Mouse (Mus musculus): ENCODE measurements around the gene Inafm1.

DNA sequence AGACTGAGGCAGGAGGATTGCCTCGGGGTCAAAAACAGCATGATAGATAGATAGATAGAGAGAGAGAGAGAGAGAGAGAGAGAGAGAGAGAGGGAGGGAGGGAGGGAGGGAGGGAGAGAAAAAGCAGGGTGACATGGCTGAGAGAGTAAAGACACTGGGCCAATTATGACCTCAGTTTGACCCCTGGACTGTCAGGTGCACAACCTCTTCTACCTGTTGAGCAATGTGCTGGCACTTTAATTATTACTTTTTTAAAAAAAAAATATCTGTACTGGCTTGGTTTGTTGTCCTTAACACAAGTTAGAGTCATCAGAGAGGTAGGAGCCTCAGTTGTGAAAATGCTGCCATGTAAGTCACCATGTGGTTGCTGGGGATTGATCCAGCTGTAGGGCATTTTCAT lies 14.4 kb upstream of the Inafm1 start:
- TF ChIP-seq CTCF (IDR thresholded peaks at IDR 0.05): no peak
- no peak for TF ChIP-seq EP300 (IDR thresholded peaks at IDR 0.05)
